Mouse (Mus musculus) MEL (cell line): ENCODE data around the gene Megf6. TPM values are rescaled to one million over a fixed set of nuclear protein-coding genes. Genes with fewer than 3 reads are reported as not detected.
A peak's percentile ranks its signal among the peaks of the same experiment; 100 is the strongest.

Experiments
- DNase-seq: peaks from one replicate; pipeline ENCODE4 v3.0.0; 2011; ENCODE audit warnings: low read depth, low spot score
- H3K27ac ChIP-seq: 2 replicates; pipeline ENCODE4 v1.5.1; 2012; ENCODE audit warnings: low read depth, mild to moderate bottlenecking, control low read depth, low read length, moderate library complexity; ENCODE audit not compliant: control insufficient read depth
- H3K27me3 ChIP-seq, 2 experiments: fragments of 150-350 bp in 1 of 2; sonication (generic) in 1 of 2; 2 replicates each; pipeline ENCODE4 v1.6.1; 2012; ENCODE audit warnings: low read length in 2 of 2, mild to moderate bottlenecking in 2 of 2, improper control_type of control experiment in 1 of 2, moderate library complexity in 1 of 2; ENCODE audit not compliant: insufficient read depth in 2 of 2, control insufficient read depth in 1 of 2
- H3K36me3 ChIP-seq, 2 experiments: 2 replicates each; pipeline ENCODE4 v1.6.1; 2012 to 2014; ENCODE audit warnings: low read length in 2 of 2, improper control_type of control experiment in 1 of 2, inconsistent platforms in 1 of 2, mild to moderate bottlenecking in 1 of 2; ENCODE audit not compliant: insufficient read depth in 2 of 2, control insufficient read depth in 1 of 2
- H3K4me1 ChIP-seq, 2 experiments: fragments of 150-350 bp in 1 of 2; sonication (generic) in 1 of 2; 2 replicates each; pipeline ENCODE4 v1.6.1; 2012; ENCODE audit warnings: low read length in 2 of 2, improper control_type of control experiment in 1 of 2, mild to moderate bottlenecking in 1 of 2; ENCODE audit not compliant: insufficient read depth in 2 of 2, control insufficient read depth in 1 of 2
- H3K4me3 ChIP-seq, 2 experiments: fragments of 150-350 bp in 1 of 2; sonication (generic) in 1 of 2; 2 replicates each; pipeline ENCODE4 v1.5.1; 2012; ENCODE audit warnings: low read depth in 2 of 2, low read length in 2 of 2, mild to moderate bottlenecking in 2 of 2, moderate library complexity in 2 of 2, control low read depth in 1 of 2, improper control_type of control experiment in 1 of 2; ENCODE audit not compliant: control insufficient read depth in 1 of 2, insufficient read depth in 1 of 2
- H3K79me2 ChIP-seq: 2 replicates; pipeline ENCODE4 v1.6.1; 2012; ENCODE audit warnings: mild to moderate bottlenecking, low read length, moderate library complexity; ENCODE audit not compliant: control insufficient read depth, poor library complexity, insufficient read depth
- H3K9ac ChIP-seq: 2 replicates; pipeline ENCODE4 v1.6.1; 2012; ENCODE audit warnings: low read depth, mild to moderate bottlenecking, control low read depth, low read length, moderate library complexity; ENCODE audit not compliant: control insufficient read depth, poor library complexity, severe bottlenecking
- H3K9me3 ChIP-seq: fragments of 150-350 bp; sonication (generic); replicated peaks from 2 replicates; pipeline ENCODE4 v1.6.1; 2012; ENCODE audit warnings: mild to moderate bottlenecking, low read length, improper control_type of control experiment, moderate library complexity; ENCODE audit not compliant: insufficient read depth
- BHLHE40 ChIP-seq: IDR thresholded peaks from 2 replicates; pipeline ENCODE4 v1.6.1; 2012; ENCODE audit warnings: low read depth, mild to moderate bottlenecking, inconsistent platforms, low read length, improper control_type of control experiment, borderline replicate concordance
- CHD2 ChIP-seq: IDR thresholded peaks from 2 replicates; pipeline ENCODE4 v1.6.1; 2011; ENCODE audit warnings: low read length, improper control_type of control experiment
- CTCF ChIP-seq, 3 experiments: IDR thresholded peaks in 2 of 3; conservative IDR thresholded peaks in 1 of 3; 2 replicates each; pipeline ENCODE4 v1.5.1; 2011 to 2012; ENCODE audit warnings: low read length in 3 of 3, low read depth in 2 of 3, mild to moderate bottlenecking in 2 of 3, improper control_type of control experiment in 1 of 3, inconsistent platforms in 1 of 3, mixed read lengths in 1 of 3, moderate library complexity in 1 of 3; ENCODE audit not compliant: control insufficient read depth in 1 of 3, insufficient read depth in 1 of 3, poor library complexity in 1 of 3, severe bottlenecking in 1 of 3
- E2F4 ChIP-seq: IDR thresholded peaks from 2 replicates; pipeline ENCODE4 v1.6.1; 2011; ENCODE audit warnings: low read depth, low read length, improper control_type of control experiment, borderline replicate concordance
- GATA1 ChIP-seq: IDR thresholded peaks from 2 replicates; pipeline ENCODE4 v1.6.1; 2011; ENCODE audit warnings: low read depth, low read length, improper control_type of control experiment
- HCFC1 ChIP-seq: IDR thresholded peaks from 2 replicates; pipeline ENCODE4 v1.6.1; 2012; ENCODE audit warnings: low read depth, mild to moderate bottlenecking, inconsistent platforms, low read length, improper control_type of control experiment, moderate library complexity
- MEF2A ChIP-seq: IDR thresholded peaks from 2 replicates; pipeline ENCODE4 v1.6.1; 2014; ENCODE audit warnings: low read depth, mild to moderate bottlenecking, inconsistent platforms, low read length, improper control_type of control experiment; ENCODE audit not compliant: poor library complexity, insufficient replicate concordance, severe bottlenecking; ENCODE audit errors: extremely low read depth
- MYB ChIP-seq: IDR thresholded peaks from 2 replicates; pipeline ENCODE4 v1.6.1; 2011; ENCODE audit warnings: mild to moderate bottlenecking, low read depth, low read length, improper control_type of control experiment
- POLR2A ChIP-seq, 2 experiments: IDR thresholded peaks; 2 replicates each; pipeline ENCODE4 v1.6.1; 2011 to 2012; ENCODE audit warnings: low read length in 2 of 2, mild to moderate bottlenecking in 2 of 2, control low read depth in 1 of 2, improper control_type of control experiment in 1 of 2, low read depth in 1 of 2, moderate library complexity in 1 of 2; ENCODE audit not compliant: control insufficient read depth in 1 of 2, insufficient read depth in 1 of 2, poor library complexity in 1 of 2
- RAD21 ChIP-seq: IDR thresholded peaks from 2 replicates; pipeline ENCODE4 v1.6.1; 2011; ENCODE audit warnings: mild to moderate bottlenecking, low read depth, low read length, improper control_type of control experiment
- SIN3A ChIP-seq: IDR thresholded peaks from 2 replicates; pipeline ENCODE4 v1.6.1; 2012; ENCODE audit warnings: low read length, improper control_type of control experiment, inconsistent platforms
- SMC3 ChIP-seq: IDR thresholded peaks from 2 replicates; pipeline ENCODE4 v1.6.1; 2011; ENCODE audit warnings: low read depth, low read length, improper control_type of control experiment
- TAL1 ChIP-seq: IDR thresholded peaks from 2 replicates; pipeline ENCODE4 v1.6.1; 2012; ENCODE audit warnings: mild to moderate bottlenecking, inconsistent platforms, low read length, moderate library complexity, mixed read lengths
- polyA plus RNA-seq, 2 experiments: library from polyadenylated mRNA; stranded (reverse) in 1 of 2; unstranded in 1 of 2; fragments of >175 nt in 1 of 2; fragments of >200 nt in 1 of 2; gene quantifications; 2 replicates each; pipeline versions ENCODE4 v1.2.1 to v1.2.4; 2012; ENCODE audit warnings: low replicate concordance in 2 of 2, low read depth in 1 of 2; ENCODE audit not compliant: insufficient read length in 2 of 2, insufficient read depth in 1 of 2, missing spikeins in 1 of 2
- total RNA-seq: library from RNA; depleted of rRNA; stranded (reverse); fragments of 300-350 nt; gene quantifications from 2 replicates; pipeline ENCODE4 v1.2.3, GENCODE M21; 2012

Gene Megf6
- total and polyA plus RNA-seq, 3 experiments, result 0.07 to 0.12 TPM; not detected in 1

DNA sequence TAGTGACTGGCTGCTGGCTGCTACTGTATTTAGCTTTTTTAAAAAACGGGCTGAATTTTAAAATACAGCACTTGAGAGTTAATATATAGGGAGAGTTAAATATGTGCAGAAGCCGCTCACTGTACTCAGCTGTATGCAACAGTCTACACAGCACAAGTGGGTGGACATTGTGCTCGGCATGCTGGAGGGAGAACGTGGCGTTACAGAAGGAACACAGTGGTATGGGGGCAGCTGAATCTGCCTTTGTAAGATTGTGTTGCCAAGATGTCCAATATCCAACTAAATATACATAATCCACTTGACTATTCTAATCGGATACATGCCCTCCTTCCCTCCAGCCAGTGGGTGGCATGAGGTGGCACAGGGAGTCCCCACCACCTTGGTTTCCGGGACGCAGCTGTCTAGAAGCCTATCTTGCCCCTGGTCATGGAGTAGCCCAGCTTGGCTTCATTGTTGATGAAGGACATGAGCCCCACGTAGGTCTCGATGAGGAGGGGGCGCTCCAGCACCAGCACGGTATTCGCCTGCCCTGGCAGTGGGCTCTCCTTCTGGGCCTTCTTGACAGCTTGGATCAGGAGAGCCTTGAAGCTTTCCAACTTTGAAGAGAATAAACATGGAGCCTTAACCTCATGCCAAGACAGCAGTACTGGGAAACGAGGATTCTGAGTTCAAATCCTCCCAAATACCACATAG, 12.4 kb upstream of the Megf6 start:
- Histone ChIP-seq H3K4me3 (no peak overlapping the region), H3K4me1 (peaks cover 0 to 4% of the 10 kb centered on the region in 2 experiments; a peak in 2 of 4 replicates)

DNA sequence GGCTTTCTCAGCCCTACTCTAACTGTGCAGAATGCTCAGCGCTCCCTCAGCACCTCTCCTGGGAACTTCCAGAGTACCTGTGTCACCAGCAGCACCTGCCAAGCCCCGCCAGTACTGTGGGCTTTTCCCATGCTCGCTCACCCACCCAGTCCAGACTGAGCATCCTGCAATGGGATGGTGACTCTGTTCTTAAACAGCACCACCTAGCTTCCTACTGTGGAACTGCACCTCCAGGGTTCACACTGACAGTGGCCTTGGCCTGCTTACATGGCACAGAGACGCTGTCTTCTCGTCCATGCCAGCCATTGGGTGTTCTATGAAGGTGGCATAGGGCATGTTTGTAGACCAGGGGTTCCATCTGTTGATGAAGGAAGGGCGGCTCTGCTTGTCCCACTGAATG, 11.5 kb upstream of the Megf6 start:
- no peak overlapping the region for H3K27ac ChIP-seq
- TF ChIP-seq SIN3A (peak; percentile 52; the same call in 1 of the 2 replicates), MEF2A (no peak), POLR2A (IDR thresholded peaks at IDR 0.05; ENCODE audit: control insufficient read depth in 1 of 2, insufficient read depth in 1 of 2, low read depth in 1 of 2, low read length in 2 of 2, poor library complexity in 1 of 2) (peak in 1 of 2 experiments; percentile 33; a peak in 1 of 4 replicates), SMC3 (peak; percentile 52), CTCF (IDR thresholded peaks at IDR 0.05 in 2 of 3, conservative IDR thresholded peaks at IDR 0.05 in 1 of 3; ENCODE audit: control insufficient read depth in 1 of 3, insufficient read depth in 1 of 3, low read depth in 2 of 3, low read length in 3 of 3, poor library complexity in 1 of 3, severe bottlenecking in 1 of 3) (peak; percentile 66 to 99 (median 82)), RAD21 (peak; percentile 29)
- TF ChIP-seq, all 39 proteins: peak for 5
- Histone ChIP-seq H3K9ac (no peak overlapping the region), H3K4me3 (no peak overlapping the region), H3K79me2 (peaks cover 3% of the 10 kb centered on the region), H3K4me1 (peaks cover 0 to 4% of the 10 kb centered on the region in 2 experiments; a peak in 2 of 4 replicates), H3K36me3 (peaks cover 2 to 6% of the 10 kb centered on the region in 2 experiments; a peak in 2 of 4 replicates), H3K27me3 (no peaks in the 10 kb centered on the region), H3K9me3 (no peaks in the 10 kb centered on the region)
- DNase-seq, result peak; percentile 88

More for the DNA sequence above, 12.4 kb upstream of the Megf6 start:
- H3K9me3 ChIP-seq, result no peaks in the 10 kb centered on the region
- no peak overlapping the region for H3K27ac ChIP-seq
- peaks cover 2 to 6% of the 10 kb centered on the region in 2 experiments; a peak in 2 of 4 replicates for H3K36me3 ChIP-seq
- H3K27me3 ChIP-seq, result no peaks in the 10 kb centered on the region
- TF ChIP-seq E2F4 (no peak), MEF2A (no peak), GATA1 (no peak), MYB (no peak), BHLHE40 (no peak), TAL1 (no peak), HCFC1 (no peak), CHD2 (no peak)
- DNase-seq, result no peak
- H3K79me2 ChIP-seq, result peaks cover 3% of the 10 kb centered on the region
- no peak overlapping the region for H3K9ac ChIP-seq
